14 mouse cellular contexts compared by ENCODE assay signal in the genomic region with DNA sequence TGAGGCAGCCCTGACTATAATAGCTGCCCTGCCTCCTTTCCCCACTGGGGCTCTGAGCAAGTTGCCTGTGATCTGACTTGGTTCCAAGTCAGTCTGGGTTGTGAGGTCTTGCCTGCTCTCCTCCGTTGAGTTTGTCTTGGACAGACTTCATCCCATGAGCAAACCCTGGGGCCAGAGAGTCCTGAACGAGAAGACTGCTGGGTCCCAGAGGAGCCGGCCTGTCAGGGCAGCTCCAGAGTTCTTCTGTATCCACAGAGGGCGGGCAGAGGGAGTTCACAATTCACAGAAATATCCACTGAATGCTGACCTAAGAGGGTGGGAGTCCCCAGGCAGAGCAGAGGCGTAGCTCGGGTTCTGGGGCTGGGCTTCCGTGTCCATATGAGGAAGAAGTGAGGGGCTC. TPM values are rescaled to one million over a fixed set of nuclear protein-coding genes. Genes with fewer than 3 reads are reported as not detected.
DNase-seq lines count a peak whose midpoint lies in the region; ATAC-seq and TF ChIP-seq lines count a peak whose summit lies in the region.
"Had no signal": no experiment of that assay in that cellular context is flagged by ENCODE, and none has a peak within 500 bp of the region (broad histone marks: within the 10 kb centered on the region; RNA-seq: fewer than 3 reads in every experiment).

No protein-coding gene starts in this region.

- peaks cover 14% of the 10 kb centered on the region for H3K4me1 ChIP-seq in kidney, embryonic 15.5 days
- H3K4me1 ChIP-seq in hindbrain, embryonic 16.5 days (ENCODE audit: control insufficient read depth, insufficient read depth, low read depth, low read length) = peaks cover 18% of the 10 kb centered on the region

- intact Hi-C loops in gastrocnemius, adult 2 months (cut with DNase I) = no loop called here

- ATAC-seq in kidney, embryonic 15.5 days (replicated peaks; ENCODE audit: low FRiP score) = no peak
- ATAC-seq in hindbrain, embryonic 16.5 days = no peak

- no peaks in the 10 kb centered on the region for H3K9me3 ChIP-seq in kidney, embryonic 15.5 days (replicated peaks)
- no peaks in the 10 kb centered on the region for H3K9me3 ChIP-seq in hindbrain, embryonic 16.5 days (ENCODE audit: control insufficient read depth, low read length)
- H3K9me3 ChIP-seq: forebrain, embryonic 12.5 days; heart, embryonic 13.5 days had no signal

- no peak overlapping the region for H3K4me3 ChIP-seq in gastrocnemius, adult 2 months
- no peak overlapping the region for H3K4me3 ChIP-seq in kidney, embryonic 15.5 days (replicated peaks)
- H3K4me3 ChIP-seq in hindbrain, embryonic 16.5 days (ENCODE audit: low read length) = no peak overlapping the region
- H3K4me3 ChIP-seq: forebrain, embryonic 12.5 days; heart, embryonic 13.5 days had no signal

- 49% methylated on average over 7 of the region's 7 CpGs for WGBS in kidney, embryonic 15.5 days
- WGBS in hindbrain, embryonic 16.5 days = 75% methylated on average over 7 of the region's 7 CpGs

- peak; percentile 1; the same call in 1 of the 2 replicates for TF ChIP-seq CTCF in gastrocnemius, adult 2 months (IDR thresholded peaks at IDR 0.05)

- no peak overlapping the region for H3K9ac ChIP-seq in kidney, embryonic 15.5 days
- H3K9ac ChIP-seq in hindbrain, embryonic 16.5 days (ENCODE audit: low read depth, low read length) = no peak overlapping the region
- H3K9ac ChIP-seq: forebrain, embryonic 12.5 days; heart, embryonic 13.5 days had no signal

- no peak overlapping the region for H3K4me2 ChIP-seq in kidney, embryonic 15.5 days
- H3K4me2 ChIP-seq in hindbrain, embryonic 16.5 days (ENCODE audit: low read length) = no peak overlapping the region
- H3K4me2 ChIP-seq: forebrain, embryonic 12.5 days; heart, embryonic 13.5 days had no signal

- peak overlapping the region; percentile 75 for H3K27ac ChIP-seq in gastrocnemius, adult 2 months
- no peak overlapping the region for H3K27ac ChIP-seq in kidney, embryonic 15.5 days
- peak overlapping the region; percentile 51; the same call in 1 of the 2 replicates for H3K27ac ChIP-seq in hindbrain, embryonic 16.5 days (ENCODE audit: low read depth, low read length)
- H3K27ac ChIP-seq: forebrain, embryonic 12.5 days; heart, embryonic 13.5 days; stomach, postnatal 0 days had no signal

- no peaks in the 10 kb centered on the region; the same call in 1 of the 2 replicates for H3K36me3 ChIP-seq in kidney, embryonic 15.5 days
- H3K36me3 ChIP-seq in hindbrain, embryonic 16.5 days (ENCODE audit: control insufficient read depth, insufficient read depth, low read length) = no peaks in the 10 kb centered on the region
- H3K36me3 ChIP-seq: forebrain, embryonic 12.5 days had no signal

- peak; percentile 56 for DNase-seq in gastrocnemius, adult 2 months
- no peak for DNase-seq in gastrocnemius, adult 8-10 months (ENCODE audit: low spot score in 2 of 2)
- peak; percentile 63 for DNase-seq in kidney, postnatal 10 days
- DNase-seq in fibroblast of lung, adult 2 months (ENCODE audit: low read depth) = peak; percentile 27
- no peak for DNase-seq in frontal cortex, postnatal 25 days (ENCODE audit: low spot score in 2 of 2)
- no peak for DNase-seq in embryo, embryonic 10 days (ENCODE audit: low spot score)
- DNase-seq: cerebellum, adult 11-12 months; lung, postnatal 36 days had no signal

- no peaks in the 10 kb centered on the region for H3K27me3 ChIP-seq in kidney, embryonic 15.5 days
- no peaks in the 10 kb centered on the region for H3K27me3 ChIP-seq in hindbrain, embryonic 16.5 days (replicated peaks; ENCODE audit: control insufficient read depth, insufficient read depth, low read length)
- H3K27me3 ChIP-seq: forebrain, embryonic 12.5 days had no signal

RNA-seq across cellular contexts. Expression of a gene that starts 16.6 kb away (rescaled TPM):
- 1 to 10 TPM; 5.0 to 7.0 TPM for total RNA-seq in gastrocnemius, adult 2 months (2021)
- 10 to 100 TPM in 1 of 4 experiments, 1 to 10 TPM in 3; 6.3 to 12.0 (median 8.8) TPM for total RNA-seq in gastrocnemius, adult 8-10 months (2022)
- 9.4 and 15.2 TPM in 2 replicates for polyA plus RNA-seq in kidney, embryonic 15.5 days (2015; fragmentation: Nextera tagmentation; extraction: Ambion mirVana)
- polyA plus RNA-seq in hindbrain, embryonic 16.5 days (2015; fragmentation: Nextera tagmentation; extraction: Ambion mirVana) = 55.3 and 63.8 TPM in 2 replicates

RNA-seq across cellular contexts. Expression of a gene that starts 21.5 kb away (rescaled TPM):
- total RNA-seq in gastrocnemius, adult 2 months (2021) = under 1 TPM in 1 of 2 experiments, not detected in 1; 0.08 TPM
- total RNA-seq in gastrocnemius, adult 8-10 months (2022) = under 1 TPM in 2 of 4 experiments, not detected in 2; 0.24 to 0.56 TPM
- polyA plus RNA-seq in kidney, embryonic 15.5 days (2015; fragmentation: Nextera tagmentation; extraction: Ambion mirVana) = 0.89 and 1.8 TPM in 2 replicates
- 2.1 and 2.2 TPM in 2 replicates for polyA plus RNA-seq in hindbrain, embryonic 16.5 days (2015; fragmentation: Nextera tagmentation; extraction: Ambion mirVana)
- total RNA-seq: liver, adult 2 months had no signal

RNA-seq across cellular contexts. Expression of a gene that starts 32.4 kb away (rescaled TPM):
- 1 to 10 TPM; 1.4 to 2.2 TPM for total RNA-seq in gastrocnemius, adult 2 months (2021)
- total RNA-seq in gastrocnemius, adult 8-10 months (2022) = 1 to 10 TPM; 1.7 to 3.5 (median 2.1) TPM
- 17.7 and 19.8 TPM in 2 replicates for polyA plus RNA-seq in kidney, embryonic 15.5 days (2015; fragmentation: Nextera tagmentation; extraction: Ambion mirVana)
- 64.4 and 65.6 TPM in 2 replicates for polyA plus RNA-seq in hindbrain, embryonic 16.5 days (2015; fragmentation: Nextera tagmentation; extraction: Ambion mirVana)

RNA-seq across cellular contexts. Expression of a gene that starts 36.3 kb away (rescaled TPM):
- total RNA-seq in gastrocnemius, adult 2 months (2021) = 10 to 100 TPM; 81.4 to 83.9 TPM
- 10 to 100 TPM; 86.6 to 96.0 (median 94.8) TPM for total RNA-seq in gastrocnemius, adult 8-10 months (2022)
- polyA plus RNA-seq in kidney, embryonic 15.5 days (2015; fragmentation: Nextera tagmentation; extraction: Ambion mirVana) = 212 and 221 TPM in 2 replicates
- 631 and 701 TPM in 2 replicates for polyA plus RNA-seq in hindbrain, embryonic 16.5 days (2015; fragmentation: Nextera tagmentation; extraction: Ambion mirVana)

RNA-seq across cellular contexts. Expression of a gene that starts 41.0 kb away (rescaled TPM):
- 1 to 10 TPM; 2.4 to 3.2 TPM for total RNA-seq in gastrocnemius, adult 2 months (2021)
- 1 to 10 TPM; 1.7 to 3.1 (median 2.5) TPM for total RNA-seq in gastrocnemius, adult 8-10 months (2022)
- 21.2 and 22.2 TPM in 2 replicates for polyA plus RNA-seq in kidney, embryonic 15.5 days (2015; fragmentation: Nextera tagmentation; extraction: Ambion mirVana)
- 21.8 and 24.0 TPM in 2 replicates for polyA plus RNA-seq in hindbrain, embryonic 16.5 days (2015; fragmentation: Nextera tagmentation; extraction: Ambion mirVana)

Comparison
In these comparisons a context has a peak if more than half of its experiments do, and no peak if none do; other contexts are left out.
1. DNase-seq: peak in gastrocnemius, adult 2 months (single experiment), kidney, postnatal 10 days (single experiment) and fibroblast of lung, adult 2 months (single experiment); none in gastrocnemius, adult 8-10 months (0 of 2), frontal cortex, postnatal 25 days (0 of 2) and embryo, embryonic 10 days (single experiment).